Mouse (Mus musculus) lung, postnatal 25 days (tissue): ENCODE results near the gene Ripk4.

Experiments used
- DNase-seq: peaks from one replicate; pipeline ENCODE4 v3.0.0; 2022; ENCODE audit warnings: low spot score

Gene Ripk4

GRCm38 (mm10) chr16:97763061-97763989 is at the start of gene Ripk4:
Gene Ripk4, minus strand, starts transcription at chr16:97763787.
- peak; percentile 73 for DNase-seq

- DNase-seq = no peak
Observed at GRCm38 (mm10) chr16:97808881-97809280, 45.3 kb upstream of the Ripk4 start.

- DNase-seq = no peak
Observed at GRCm38 (mm10) chr16:97805646-97806045, 42.1 kb upstream of the Ripk4 start.

- peak; percentile 83 for DNase-seq
Observed at GRCm38 (mm10) chr16:97804680-97805547, 41.3 kb upstream of the Ripk4 start.

GRCm38 (mm10) chr16:97797950-97798869 is 34.6 kb upstream of the Ripk4 start:
- no peak for DNase-seq

GRCm38 (mm10) chr16:97797212-97797611 is 33.6 kb upstream of the Ripk4 start:
- no peak for DNase-seq

GRCm38 (mm10) chr16:97794256-97794655 is 30.7 kb upstream of the Ripk4 start:
- no peak for DNase-seq

GRCm38 (mm10) chr16:97783057-97783456 is 19.5 kb upstream of the Ripk4 start:
- DNase-seq = no peak

GRCm38 (mm10) chr16:97778353-97779025 is 14.9 kb upstream of the Ripk4 start:
- peak; percentile 87 for DNase-seq

GRCm38 (mm10) chr16:97766501-97766900 is 2.9 kb upstream of the Ripk4 start:
- peak; percentile 50 for DNase-seq

GRCm38 (mm10) chr16:97764626-97765025 is 1.0 kb upstream of the Ripk4 start:
- no peak for DNase-seq

- DNase-seq = no peak
Observed at GRCm38 (mm10) chr16:97763990-97764340, 378 bp upstream of the Ripk4 start.

- no peak for DNase-seq
Observed at GRCm38 (mm10) chr16:97761782-97762181, 1.8 kb downstream of the Ripk4 start.

GRCm38 (mm10) chr16:97759681-97760080 is 3.9 kb downstream of the Ripk4 start:
- DNase-seq = no peak

GRCm38 (mm10) chr16:97758288-97758687 is 5.3 kb downstream of the Ripk4 start:
- DNase-seq = peak; percentile 66

GRCm38 (mm10) chr16:97756460-97756859 is 7.1 kb downstream of the Ripk4 start:
- DNase-seq = no peak

GRCm38 (mm10) chr16:97752316-97752941 is 11.2 kb downstream of the Ripk4 start:
- no peak for DNase-seq

GRCm38 (mm10) chr16:97751884-97752283 is 11.7 kb downstream of the Ripk4 start:
- DNase-seq = peak; percentile 88

GRCm38 (mm10) chr16:97748421-97748820 is 15.2 kb downstream of the Ripk4 start:
- peak; percentile 20 for DNase-seq

GRCm38 (mm10) chr16:97738030-97738429 is 25.6 kb downstream of the Ripk4 start:
- DNase-seq = no peak

GRCm38 (mm10) chr16:97736562-97736961 is 27.0 kb downstream of the Ripk4 start:
- peak; percentile 22 for DNase-seq
